Mouse (Mus musculus) T-helper 1 cell (primary cell): ENCODE results near the gene Zfpm1.

Source experiments
- in situ Hi-C: fragments of 300-600 bp; cut with MboI, MseI; formaldehyde crosslinking; loops from one replicate; pipeline ENCODE4 v1.15.1; 2025; ENCODE audit warnings: high pct_unique_total_duplicates

Gene Zfpm1

DNA sequence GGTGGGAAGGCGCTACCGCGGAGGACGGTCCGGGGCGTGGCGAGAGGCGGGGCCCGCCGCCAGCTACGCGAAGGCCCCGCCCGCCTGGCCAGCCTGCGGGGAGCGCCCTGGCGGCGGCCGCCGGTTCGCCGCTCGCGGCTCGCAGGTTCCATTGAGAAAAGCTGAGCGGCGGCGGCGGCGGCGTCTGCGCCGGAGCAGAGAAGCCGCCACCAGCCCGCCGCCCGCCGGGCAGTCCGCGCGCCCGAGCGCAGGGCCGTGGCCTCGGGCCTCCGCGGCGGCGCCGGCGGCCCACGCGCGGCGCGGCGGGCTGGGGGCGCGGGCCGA lies at the start of gene Zfpm1:
TSS of gene Zfpm1 (plus strand) at position 107 of the 324 bp plus-strand sequence.
- in situ Hi-C loops, result loop anchor here (5.0 to 25.0 kb wide), 2 partner anchors 95 to 1280 kb away; partner anchors contain the start of gene Zc3h18

DNA sequence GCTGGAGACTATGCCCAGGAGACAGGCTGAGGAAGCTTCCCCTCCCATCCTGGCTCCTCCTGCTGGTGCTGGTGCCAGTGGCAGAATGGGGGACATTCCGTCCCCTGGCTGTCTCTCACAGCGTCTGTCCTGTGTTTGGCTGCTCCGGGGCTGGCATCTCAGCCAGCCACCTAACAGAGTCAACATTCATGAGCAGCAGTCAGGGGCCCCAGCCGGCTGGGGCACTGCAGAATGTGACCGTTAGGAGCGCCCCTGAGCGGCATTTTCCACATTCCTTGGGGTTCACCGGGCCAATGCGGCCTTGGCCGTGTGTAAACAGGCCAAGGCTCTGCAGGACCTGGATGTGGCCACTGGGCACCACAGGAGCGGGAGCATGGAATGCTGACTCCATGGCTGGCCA lies 47.9 kb upstream of the Zfpm1 start:
- in situ Hi-C loops, result loop anchor here (25.0 kb wide), 1 partner anchor 1503 kb away; no protein-coding TSS in a partner anchor

GRCm38 (mm10) chr8:122236521-122236920 lies 45.4 kb upstream of the Zfpm1 start:
- in situ Hi-C loops, result loop anchor here (25.0 kb wide), 1 partner anchor 1501 kb away; no protein-coding TSS in a partner anchor

DNA sequence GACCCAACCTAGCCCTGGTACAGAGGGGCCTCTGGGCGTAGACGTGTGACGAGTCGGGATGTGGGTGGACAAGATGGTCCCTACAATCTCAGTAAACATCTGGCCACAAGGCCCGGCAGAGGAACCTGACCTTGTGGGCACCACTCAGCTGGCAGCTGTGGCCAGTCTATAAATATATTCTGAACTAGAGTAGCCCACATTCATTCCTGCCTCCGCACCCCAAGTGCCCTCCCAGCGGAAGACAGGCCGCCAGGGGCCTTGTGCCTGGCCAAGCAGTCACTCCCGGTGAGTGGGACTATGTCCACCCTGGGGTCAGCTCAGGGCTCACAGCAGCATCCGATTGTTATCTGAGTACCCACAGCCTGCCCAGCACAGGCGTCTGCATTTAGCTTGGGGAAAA lies 43.7 kb upstream of the Zfpm1 start:
- in situ Hi-C loops, result loop anchor here (25.0 kb wide), 1 partner anchor 1499 kb away; no protein-coding TSS in a partner anchor

- in situ Hi-C loops, result loop anchor here (25.0 kb wide), 1 partner anchor 1499 kb away; no protein-coding TSS in a partner anchor
Measured at GRCm38 (mm10) chr8:122238731-122239130, 43.2 kb upstream of the Zfpm1 start.

DNA sequence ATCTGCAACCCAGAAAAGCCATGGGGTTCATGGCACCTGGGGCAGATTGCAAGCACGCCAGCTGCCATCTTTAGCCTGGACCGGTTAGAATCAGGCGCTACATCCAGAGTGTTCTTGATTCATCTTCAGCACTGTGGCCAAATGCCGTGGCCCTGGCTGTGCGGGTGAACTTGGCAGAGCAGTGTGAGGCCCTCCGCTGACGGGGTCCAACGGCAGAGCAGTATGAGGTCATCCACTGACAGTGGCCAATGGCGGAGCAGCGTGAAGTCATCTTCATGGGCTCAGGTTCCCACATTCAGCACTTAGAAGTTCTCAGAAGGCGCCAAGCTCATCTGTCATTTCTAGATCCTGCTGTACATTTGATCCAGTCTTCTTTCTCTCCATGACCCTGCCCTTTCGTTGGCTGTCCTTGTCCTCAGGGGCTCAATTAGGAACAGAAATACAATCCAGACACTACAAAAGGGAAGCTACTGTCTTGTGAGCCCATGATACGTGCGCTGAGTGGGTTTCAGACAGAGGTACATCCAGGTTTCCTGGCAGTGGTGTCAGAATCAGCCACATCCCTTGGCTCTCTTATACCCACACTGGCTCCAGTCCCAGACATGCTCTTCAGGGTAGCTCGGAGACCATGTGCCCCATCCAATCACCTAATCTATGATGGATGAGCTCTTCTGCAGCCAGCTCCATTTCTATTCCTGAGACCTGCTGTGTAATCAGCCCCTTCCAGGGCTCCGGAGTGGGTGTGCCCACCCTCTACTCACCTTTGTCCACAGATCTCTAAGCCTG lies 41.5 kb upstream of the Zfpm1 start:
- in situ Hi-C loops, result loop anchor here (25.0 kb wide), 1 partner anchor 1497 kb away; no protein-coding TSS in a partner anchor

DNA sequence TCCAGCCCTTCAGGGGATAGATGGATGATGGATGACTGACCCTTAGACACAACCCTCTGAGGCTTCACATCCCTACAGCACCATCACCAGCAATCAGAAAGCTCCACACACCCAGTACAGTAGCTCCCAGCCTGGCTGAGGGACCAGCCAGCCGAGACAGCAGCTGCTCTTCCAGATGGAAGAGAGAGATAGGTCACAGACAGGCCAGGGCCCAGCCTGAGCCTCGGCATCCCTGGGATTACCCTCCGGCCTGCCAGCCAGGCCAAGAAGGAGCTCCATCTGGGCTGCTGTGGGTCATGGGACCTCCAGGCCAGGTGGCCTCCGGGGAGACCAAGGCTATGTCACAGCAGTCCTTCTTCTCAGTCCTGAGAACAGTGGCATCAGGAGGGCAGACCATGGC lies 38.6 kb upstream of the Zfpm1 start:
- in situ Hi-C loops, result loop anchor here (25.0 kb wide), 1 partner anchor 1494 kb away; no protein-coding TSS in a partner anchor

GRCm38 (mm10) chr8:122245161-122245560 lies 36.8 kb upstream of the Zfpm1 start:
- in situ Hi-C loops, result loop anchor here (25.0 kb wide), 1 partner anchor 1492 kb away; no protein-coding TSS in a partner anchor

- in situ Hi-C loops, result loop anchor here (25.0 kb wide), 1 partner anchor 1491 kb away; no protein-coding TSS in a partner anchor
Measured at GRCm38 (mm10) chr8:122246257-122247211, 35.4 kb upstream of the Zfpm1 start.

- in situ Hi-C loops, result loop anchor here (5.0 kb wide), 1 partner anchor 264 kb away; no protein-coding TSS in a partner anchor
Measured at GRCm38 (mm10) chr8:122251739-122252138, 30.2 kb upstream of the Zfpm1 start.

DNA sequence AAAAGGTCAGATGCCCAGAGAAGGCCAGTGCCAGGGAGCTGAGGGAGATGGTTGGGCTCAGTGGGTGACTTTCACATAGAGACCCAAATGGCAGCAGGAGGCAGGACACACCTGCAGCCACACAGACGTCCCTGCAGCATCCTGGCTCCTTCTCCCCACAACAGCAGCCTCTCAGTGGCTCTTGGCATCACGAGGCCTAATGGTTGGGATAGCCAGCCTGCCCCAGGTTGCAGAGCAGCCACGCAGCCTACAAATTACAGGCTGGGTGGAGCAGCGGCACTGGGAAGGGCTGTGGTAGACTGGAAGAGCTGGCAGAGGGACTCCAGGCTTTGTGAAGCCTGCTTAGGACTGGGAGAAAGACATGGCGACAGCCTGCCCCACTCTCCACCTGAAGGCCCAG lies 29.6 kb upstream of the Zfpm1 start:
- in situ Hi-C loops, result loop anchor here (5.0 kb wide), 1 partner anchor 265 kb away; no protein-coding TSS in a partner anchor

DNA sequence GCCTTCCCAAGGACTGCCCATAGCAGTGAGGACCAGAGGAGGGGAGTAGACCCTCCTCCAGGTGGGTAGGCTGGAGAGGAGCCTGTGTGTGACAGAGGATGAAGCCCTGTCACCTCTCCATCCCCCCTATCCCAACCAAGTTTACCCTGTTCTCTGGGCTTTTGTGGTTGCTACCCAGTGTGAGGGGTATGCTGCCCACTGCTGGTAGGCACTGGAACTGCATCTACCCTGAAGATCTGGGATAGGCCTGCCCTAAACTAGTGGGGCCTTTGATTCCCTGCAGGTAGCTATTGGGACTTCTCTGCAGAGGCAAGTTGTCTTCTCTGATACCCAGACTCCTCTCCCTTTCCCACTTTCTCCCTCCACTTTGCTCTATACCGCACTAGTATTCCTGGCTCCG lies 22.6 kb upstream of the Zfpm1 start:
- in situ Hi-C loops, result no loop called here

DNA sequence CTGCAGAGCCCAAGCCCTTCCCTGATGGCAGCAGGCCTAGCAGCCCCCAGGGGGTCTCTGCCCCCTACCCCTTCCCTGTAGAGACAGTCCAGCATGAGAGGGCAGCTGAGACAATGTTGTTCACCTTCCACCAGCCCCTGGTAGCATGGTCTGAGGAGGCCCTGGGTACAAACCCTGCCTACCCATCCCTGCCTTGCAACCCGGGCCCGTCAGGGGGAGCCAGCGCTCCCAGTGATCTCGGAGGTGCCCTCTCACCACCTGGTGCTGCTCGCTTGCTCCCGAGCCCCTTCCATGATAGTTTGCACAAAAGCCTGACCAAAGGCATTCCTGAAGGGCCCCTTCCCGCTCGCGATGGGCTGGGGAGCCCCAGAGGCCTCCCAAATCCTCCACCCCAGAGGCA lies 21.2 kb upstream of the Zfpm1 start:
- in situ Hi-C loops, result no loop called here

DNA sequence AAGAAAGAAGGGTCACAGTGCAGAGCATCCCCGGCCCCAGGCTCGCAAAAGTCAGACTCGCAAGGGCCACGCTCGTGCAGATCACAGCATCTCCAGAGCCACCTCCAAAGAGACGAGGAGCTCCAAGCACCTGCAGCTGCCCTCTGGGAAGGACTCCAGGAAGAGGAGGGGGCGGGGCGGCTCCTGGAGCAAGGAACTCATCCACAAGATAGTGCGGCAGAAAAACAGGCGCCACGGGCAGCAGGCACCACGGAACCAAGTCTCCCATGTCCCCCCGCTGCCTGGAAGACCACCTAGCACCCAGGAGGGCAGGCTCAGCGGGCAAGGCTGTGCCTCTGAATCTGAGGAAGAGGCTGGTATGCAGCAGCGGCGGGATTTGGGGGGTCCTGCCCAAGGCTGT lies 19.1 kb upstream of the Zfpm1 start:
- in situ Hi-C loops, result no loop called here

DNA sequence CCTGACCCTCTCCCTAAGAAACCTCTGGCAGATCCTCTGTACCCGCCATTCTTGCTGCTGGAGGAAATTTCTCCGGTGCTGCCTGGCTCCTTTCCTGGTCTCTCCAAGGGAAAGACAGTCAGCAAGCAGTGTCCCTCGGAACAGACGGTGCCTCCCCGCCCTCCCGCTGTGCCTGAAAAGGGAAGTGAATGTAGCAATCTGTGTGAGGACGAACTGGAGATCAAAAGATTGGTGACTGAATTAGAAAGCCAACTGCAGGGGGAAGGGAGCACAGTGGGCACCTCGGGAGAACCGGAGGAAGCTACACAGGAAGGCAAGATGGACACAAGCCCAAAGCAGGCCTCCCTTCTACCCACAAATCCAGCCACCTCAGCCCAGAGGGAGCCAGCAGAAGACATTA lies 17.7 kb upstream of the Zfpm1 start:
- in situ Hi-C loops, result no loop called here

- in situ Hi-C loops, result no loop called here
Measured at GRCm38 (mm10) chr8:122265522-122265921, 16.4 kb upstream of the Zfpm1 start.

GRCm38 (mm10) chr8:122266867-122267266 lies 15.1 kb upstream of the Zfpm1 start:
- in situ Hi-C loops, result no loop called here

DNA sequence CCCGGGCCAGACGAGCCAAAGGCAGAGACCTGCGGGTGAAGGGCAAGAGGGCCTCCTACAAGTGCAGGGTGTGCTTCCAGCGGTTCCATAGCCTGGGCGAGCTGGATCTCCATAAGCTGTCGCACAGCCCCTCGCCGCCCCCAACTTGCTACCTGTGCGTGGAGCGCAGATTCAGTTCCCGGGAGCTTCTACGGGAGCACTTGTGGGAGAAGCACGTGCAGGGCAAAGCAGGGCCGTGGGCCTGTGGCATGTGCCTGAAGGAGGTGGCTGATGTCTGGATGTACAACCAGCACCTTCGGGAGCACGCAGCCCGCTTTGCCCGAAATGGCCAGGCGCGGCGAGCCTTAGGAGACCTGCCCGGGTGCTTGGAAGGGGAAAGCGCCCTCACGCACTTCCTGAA lies 13.1 kb upstream of the Zfpm1 start:
- in situ Hi-C loops, result no loop called here

DNA sequence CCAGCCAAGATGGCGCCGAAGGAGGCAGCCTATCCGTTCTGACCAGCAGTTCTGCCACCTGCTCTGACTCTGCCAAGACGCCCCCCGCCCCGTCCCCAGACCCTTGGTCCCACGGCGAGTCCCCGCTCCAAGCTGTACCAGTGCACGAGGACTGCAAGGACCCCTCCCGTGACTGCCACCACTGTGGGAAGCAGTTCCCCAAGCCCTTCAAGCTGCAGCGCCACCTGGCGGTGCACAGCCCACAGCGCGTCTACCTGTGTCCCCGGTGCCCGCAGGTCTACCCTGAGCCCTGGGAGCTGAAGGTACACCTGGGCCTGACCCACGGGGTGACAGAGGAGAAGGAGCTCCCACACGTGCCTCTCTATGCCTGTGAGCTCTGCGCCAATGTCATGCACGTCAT lies 12.5 kb upstream of the Zfpm1 start:
- in situ Hi-C loops, result no loop called here

- in situ Hi-C loops, result loop anchor here (5.0 kb wide), 2 partner anchors 62 to 423 kb away; no protein-coding TSS in a partner anchor
Measured at GRCm38 (mm10) chr8:122270555-122270954, 11.4 kb upstream of the Zfpm1 start.

DNA sequence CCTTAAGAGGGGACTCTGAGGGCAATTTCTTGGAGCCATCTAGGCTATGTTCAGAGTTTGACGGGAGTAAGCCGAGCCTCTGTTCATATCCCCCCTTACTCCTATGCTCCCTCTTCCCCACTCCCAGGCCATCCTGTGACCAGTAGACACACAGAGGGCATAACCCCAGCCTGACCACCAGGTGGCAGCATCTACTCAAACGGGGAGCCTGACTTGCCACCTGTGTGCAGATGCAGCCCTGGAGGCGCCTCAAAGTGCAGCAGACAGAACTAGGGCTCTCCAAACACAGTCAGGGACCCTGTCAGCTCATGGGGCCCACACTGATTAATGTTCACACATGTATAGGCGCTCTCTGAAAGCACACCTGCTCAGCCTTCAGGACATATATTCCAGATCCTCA lies 8.8 kb upstream of the Zfpm1 start:
- in situ Hi-C loops, result loop anchor here (5.0 kb wide), 2 partner anchors 59 to 426 kb away; no protein-coding TSS in a partner anchor

DNA sequence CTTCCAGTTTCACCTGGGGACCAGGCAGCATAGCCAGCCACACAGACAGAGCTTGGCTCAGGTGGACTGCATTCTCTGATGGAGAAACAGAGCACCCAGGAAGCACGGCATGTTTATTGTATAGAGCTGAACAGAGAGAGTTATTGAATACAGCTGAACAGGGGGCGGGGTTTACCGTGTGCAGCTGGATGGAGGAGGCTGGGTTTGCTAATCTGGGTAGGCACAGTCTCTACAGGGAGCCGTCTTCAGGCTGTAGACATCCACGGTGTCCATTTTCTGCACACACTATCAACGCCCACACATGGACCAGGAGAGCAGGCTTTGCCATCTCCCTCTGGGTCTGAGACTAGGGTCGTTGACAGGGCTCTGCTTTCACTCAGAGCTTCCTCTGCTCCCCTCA lies 8.1 kb upstream of the Zfpm1 start:
- in situ Hi-C loops, result loop anchor here (5.0 kb wide), 2 partner anchors 58 to 427 kb away; no protein-coding TSS in a partner anchor
